Mouse (Mus musculus) ES-Bruce4 (cell line): ENCODE results near the gene Nelfe.

Experiments used
- CTCF ChIP-seq: IDR thresholded peaks from one replicate; pipeline ENCODE4 v1.8.1; 2011; ENCODE audit warnings: low read depth, low read length
- EP300 ChIP-seq: IDR thresholded peaks from 2 replicates; pipeline ENCODE4 v1.6.1; 2011; ENCODE audit warnings: low read depth, low read length; ENCODE audit not compliant: insufficient read depth
- POLR2A ChIP-seq: IDR thresholded peaks from one replicate; pipeline ENCODE4 v1.8.1; 2011; ENCODE audit warnings: low read length; ENCODE audit not compliant: insufficient read depth

GRCm38 (mm10) chr17:34858670-34859069 lies 8.5 kb downstream of the Nelfe start:
- no peak for TF ChIP-seq POLR2A
- no peak for TF ChIP-seq CTCF
- no peak for TF ChIP-seq EP300
